Comparison of ENCODE assay signal across 8 mouse cellular contexts in genomic region chr15:99222794-99223584, GRCm38 (mm10). TPM values are rescaled to one million over a fixed set of nuclear protein-coding genes. Genes with fewer than 3 reads are reported as not detected.
A peak's percentile ranks its signal among the peaks of the same experiment; 100 is the strongest.
DNase-seq lines count a peak whose midpoint lies in the region; ATAC-seq and TF ChIP-seq lines count a peak whose summit lies in the region.

No protein-coding gene starts in this region.

- peak overlapping the region; percentile 52 for H3K4me3 ChIP-seq in heart, embryonic 12.5 days
- peak overlapping the region; percentile 64 to 69 for H3K4me3 ChIP-seq in ES-E14 (ENCODE audit: insufficient read depth in 1 of 2, low read depth in 1 of 2, low read length in 2 of 2, poor library complexity in 1 of 2, severe bottlenecking in 1 of 2)
- peak overlapping the region; percentile 53 for H3K4me3 ChIP-seq in hindbrain, embryonic 10.5 days
- peak overlapping the region; percentile 28 for H3K4me3 ChIP-seq in midbrain, embryonic 11.5 days (ENCODE audit: low read depth, low read length)

- no peak for DNase-seq in heart, postnatal 14 days
- no peak for DNase-seq in ES-E14 (ENCODE audit: low read depth, low spot score)
- DNase-seq in hindbrain, embryonic 10.5 days (ENCODE audit: low spot score) = no peak
- peak; percentile 93 for DNase-seq in midbrain, embryonic 11.5 days (ENCODE audit: low spot score, missing footprints)
- no peak for DNase-seq in right cerebral cortex, postnatal 25 days
- DNase-seq in frontal cortex, postnatal 10 days (ENCODE audit: low spot score in 2 of 2) = no peak
- DNase-seq in left cerebral cortex, postnatal 36 days (ENCODE audit: low spot score in 2 of 2) = no peak

- in situ Hi-C loops in ES-E14 (cut with MboI; ENCODE audit: low sequenced_read_pairs in 2 of 2, unreplicated experiment in 2 of 2) = no loop called here

- peak overlapping the region; percentile 60 for H3K9ac ChIP-seq in heart, embryonic 12.5 days
- no peak overlapping the region for H3K9ac ChIP-seq in ES-E14 (ENCODE audit: insufficient read depth, low read depth, low read length, poor library complexity, severe bottlenecking)
- no peak overlapping the region; the same call in 1 of the 2 replicates for H3K9ac ChIP-seq in midbrain, embryonic 11.5 days (ENCODE audit: low read length)

- peaks cover 47% of the 10 kb centered on the region for H3K4me1 ChIP-seq in heart, embryonic 12.5 days (replicated peaks)
- peaks cover 14 to 26% of the 10 kb centered on the region in 2 experiments; a peak in 3 of 4 replicates for H3K4me1 ChIP-seq in ES-E14 (ENCODE audit: control insufficient read depth in 2 of 2, insufficient read depth in 2 of 2, low read length in 2 of 2, poor library complexity in 1 of 2)
- peaks cover 67% of the 10 kb centered on the region for H3K4me1 ChIP-seq in hindbrain, embryonic 10.5 days (replicated peaks)
- peaks cover 22% of the 10 kb centered on the region for H3K4me1 ChIP-seq in midbrain, embryonic 11.5 days (ENCODE audit: control insufficient read depth, insufficient read depth, low read length)

- intact Hi-C loops in heart, postnatal 14 days (cut with DNase I) = no loop called here
- intact Hi-C loops in left cerebral cortex, postnatal 36 days (cut with DNase I) = loop anchor here (5.0 kb wide), 1 partner anchor 39 kb away; no protein-coding TSS in a partner anchor

- H3K36me3 ChIP-seq in heart, embryonic 12.5 days = no peaks in the 10 kb centered on the region
- no peaks in the 10 kb centered on the region for H3K36me3 ChIP-seq in ES-E14 (ENCODE audit: control insufficient read depth, insufficient read depth, low read length, poor library complexity, severe bottlenecking)
- no peaks in the 10 kb centered on the region for H3K36me3 ChIP-seq in hindbrain, embryonic 10.5 days
- H3K36me3 ChIP-seq in midbrain, embryonic 11.5 days (ENCODE audit: control insufficient read depth, insufficient read depth, low read length) = no peaks in the 10 kb centered on the region

- WGBS in heart, embryonic 12.5 days = 9% methylated on average over 18 of the region's 18 CpGs
- 6% methylated on average over 18 of the region's 18 CpGs for WGBS in hindbrain, embryonic 10.5 days
- 5% methylated on average over 18 of the region's 18 CpGs for WGBS in midbrain, embryonic 11.5 days

- H3K4me2 ChIP-seq in heart, embryonic 12.5 days = peak overlapping the region; percentile 78
- H3K4me2 ChIP-seq in midbrain, embryonic 11.5 days = peak overlapping the region; percentile 40

- no peak overlapping the region for H3K27ac ChIP-seq in heart, embryonic 12.5 days (ENCODE audit: poor library complexity, severe bottlenecking)
- no peak overlapping the region for H3K27ac ChIP-seq in ES-E14 (ENCODE audit: insufficient read depth, low read depth, low read length, poor library complexity, severe bottlenecking)
- peak overlapping the region; percentile 25 for H3K27ac ChIP-seq in hindbrain, embryonic 10.5 days
- no peak overlapping the region for H3K27ac ChIP-seq in midbrain, embryonic 11.5 days (ENCODE audit: low read depth, low read length)

- ATAC-seq in heart, embryonic 12.5 days (ENCODE audit: insufficient number of reproducible peaks, low FRiP score) = no peak
- peak; percentile 4; the same call in 1 of the 2 replicates for ATAC-seq in midbrain, embryonic 11.5 days (ENCODE audit: low FRiP score)

- H3K9me3 ChIP-seq in heart, embryonic 12.5 days (replicated peaks) = no peaks in the 10 kb centered on the region
- no peaks in the 10 kb centered on the region for H3K9me3 ChIP-seq in ES-E14 (ENCODE audit: control insufficient read depth, insufficient read depth, low read depth, low read length)
- no peaks in the 10 kb centered on the region for H3K9me3 ChIP-seq in hindbrain, embryonic 10.5 days
- no peaks in the 10 kb centered on the region for H3K9me3 ChIP-seq in midbrain, embryonic 11.5 days (ENCODE audit: control insufficient read depth, low read length)

- H3K27me3 ChIP-seq in heart, embryonic 12.5 days (replicated peaks) = peaks cover 89% of the 10 kb centered on the region
- peaks cover 89% of the 10 kb centered on the region for H3K27me3 ChIP-seq in hindbrain, embryonic 10.5 days (ENCODE audit: insufficient read depth, poor library complexity, severe bottlenecking)
- H3K27me3 ChIP-seq in midbrain, embryonic 11.5 days (ENCODE audit: control insufficient read depth, insufficient read depth, low read length) = peaks cover 73% of the 10 kb centered on the region

TF ChIP-seq in ES-E14, 5 proteins besides CTCF, POLR2A, EP300 and RAD21:
- TF ChIP-seq CHD2 (IDR thresholded peaks at IDR 0.05; ENCODE audit: low read depth, low read length) (no peak), ZC3H11A (IDR thresholded peaks at IDR 0.05; ENCODE audit: borderline replicate concordance, low read depth, low read length) (no peak), ZNF384 (IDR thresholded peaks at IDR 0.05; ENCODE audit: low read depth, low read length) (no peak), HCFC1 (IDR thresholded peaks at IDR 0.05; ENCODE audit: borderline replicate concordance, insufficient read depth, low read length) (no peak), MAFK (IDR thresholded peaks at IDR 0.05; ENCODE audit: insufficient read depth, low read depth, low read length) (no peak)
TF ChIP-seq in ES-E14: peak in this region for 0.

RNA-seq across cellular contexts. Expression of gene Kcnh3, which starts 1.7 kb away (rescaled TPM):
- polyA plus RNA-seq in heart, embryonic 12.5 days (2016; fragmentation: Nextera tagmentation; extraction: Ambion mirVana) = 0.10 and 0.24 TPM in 2 replicates
- under 1 TPM; 0.36 to 0.68 TPM for total RNA-seq in heart, postnatal 14 days (2021)
- 2.9 and 6.6 TPM in 2 replicates for total RNA-seq in ES-E14 (2012; rRNA removed)
- 0.04 and 0.12 TPM in 2 replicates for polyA plus RNA-seq in hindbrain, embryonic 10.5 days (2016; fragmentation: Nextera tagmentation; extraction: Ambion mirVana)
- polyA plus RNA-seq in midbrain, embryonic 11.5 days (2014; fragmentation: Nextera tagmentation; extraction: Ambion mirVana) = 0.04 and 0.07 TPM in 2 replicates
- total RNA-seq in left cerebral cortex, postnatal 36 days (2021) = 100 to 1,000 TPM; 173 to 180 TPM

RNA-seq across cellular contexts. Expression of gene Mcrs1, which starts 28.8 kb away (rescaled TPM):
- polyA plus RNA-seq in heart, embryonic 12.5 days (2016; fragmentation: Nextera tagmentation; extraction: Ambion mirVana) = 143 and 152 TPM in 2 replicates
- 10 to 100 TPM; 57.5 to 61.6 TPM for total RNA-seq in heart, postnatal 14 days (2021)
- total RNA-seq in ES-E14 (2012; rRNA removed) = 113 and 127 TPM in 2 replicates
- 194 and 213 TPM in 2 replicates for polyA plus RNA-seq in hindbrain, embryonic 10.5 days (2016; fragmentation: Nextera tagmentation; extraction: Ambion mirVana)
- polyA plus RNA-seq in midbrain, embryonic 11.5 days (2014; fragmentation: Nextera tagmentation; extraction: Ambion mirVana) = 189 and 193 TPM in 2 replicates
- 10 to 100 TPM; 80.9 to 91.9 TPM for total RNA-seq in left cerebral cortex, postnatal 36 days (2021)

Comparison
In these comparisons a context has a peak if more than half of its experiments do, and no peak if none do; other contexts are left out.
1. RNA of gene Kcnh3, which starts 1.7 kb away (total RNA-seq): 173 to 180 TPM in left cerebral cortex, postnatal 36 days; 2.9 to 6.6 TPM in ES-E14 and 0.36 to 0.68 TPM in heart, postnatal 14 days; every median in the first group is over 10 times any median in the second.
2. Peak in every context shown above with its lines, with median percentiles within 50 percentile points of each other: H3K4me3 ChIP-seq.